Mouse (Mus musculus) left cerebral cortex, postnatal 4 days (tissue): ENCODE measurements at regions not wholly inside any gene's neighbourhood (a gene's known extent, or its start where the extent isn't known, plus 50 kb on each side); places are given as distances from the start of the nearest gene placed in this dataset.

Experiments used
- DNase-seq: peaks from one replicate; pipeline ENCODE4 v3.0.0-alpha.2; 2022
- intact Hi-C: fragments of 180-260 bp; cut with DNase I; formaldehyde crosslinking; loops from one replicate; pipeline ENCODE4 v1.15.1; 2025

DNA sequence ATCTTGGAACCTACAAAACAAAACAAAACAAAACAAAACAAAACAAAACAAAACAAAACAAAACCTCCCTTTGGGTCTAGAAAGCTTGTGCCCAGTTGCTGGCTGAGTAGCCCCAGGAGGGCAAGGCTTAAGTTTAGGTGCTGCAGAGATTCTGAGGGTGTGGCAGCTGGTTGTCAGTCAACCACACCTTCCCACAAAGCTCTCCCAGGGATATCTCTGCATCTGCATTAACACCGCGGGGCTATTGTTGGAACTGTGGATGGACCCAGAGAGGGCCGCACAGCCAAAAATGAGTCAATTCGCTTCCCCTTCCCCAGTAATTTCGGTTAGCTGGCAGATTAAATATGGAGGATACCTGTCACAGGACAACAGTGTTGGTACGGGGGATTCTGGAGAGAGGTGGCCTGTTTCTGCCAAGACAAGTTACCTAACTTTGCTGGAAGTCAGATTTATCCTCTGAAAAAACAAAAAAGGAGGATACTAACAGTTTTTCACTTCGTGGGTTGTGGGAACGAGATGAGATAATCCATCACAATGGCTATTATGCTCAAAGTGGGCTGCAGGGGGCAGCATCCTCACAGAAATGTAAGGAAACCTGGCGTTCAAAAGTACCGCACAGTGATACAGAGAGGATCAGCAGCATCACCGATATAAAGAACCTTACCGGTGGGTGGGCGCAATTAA lies 96.7 kb downstream of the 1500009L16Rik start:
- DNase-seq: peak; percentile 85
- intact Hi-C loops: loop anchor here (10.0 kb wide), 1 partner anchor 345 kb away; no protein-coding TSS in a partner anchor

DNA sequence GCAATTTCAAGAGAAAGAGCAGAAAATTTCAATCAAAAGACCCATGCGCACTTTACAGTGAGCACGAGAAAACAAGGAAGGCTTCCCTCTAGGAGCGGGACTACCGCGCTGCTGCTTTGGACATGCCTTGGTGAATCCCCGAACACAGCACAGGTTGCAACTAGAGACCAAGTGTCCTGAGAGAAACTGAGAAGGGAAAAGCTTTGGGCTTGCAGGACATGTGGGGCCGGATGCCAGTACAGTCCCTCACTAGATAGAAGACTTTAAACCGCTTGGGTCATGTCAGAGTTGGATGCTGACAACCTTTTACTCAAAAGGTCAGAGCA lies 97.2 kb downstream of the 1500009L16Rik start:
- intact Hi-C loops: loop anchor here (5.0 to 10.0 kb wide), 3 partner anchors 197 to 617 kb away; no protein-coding TSS in a partner anchor
- DNase-seq: peak; percentile 5

DNA sequence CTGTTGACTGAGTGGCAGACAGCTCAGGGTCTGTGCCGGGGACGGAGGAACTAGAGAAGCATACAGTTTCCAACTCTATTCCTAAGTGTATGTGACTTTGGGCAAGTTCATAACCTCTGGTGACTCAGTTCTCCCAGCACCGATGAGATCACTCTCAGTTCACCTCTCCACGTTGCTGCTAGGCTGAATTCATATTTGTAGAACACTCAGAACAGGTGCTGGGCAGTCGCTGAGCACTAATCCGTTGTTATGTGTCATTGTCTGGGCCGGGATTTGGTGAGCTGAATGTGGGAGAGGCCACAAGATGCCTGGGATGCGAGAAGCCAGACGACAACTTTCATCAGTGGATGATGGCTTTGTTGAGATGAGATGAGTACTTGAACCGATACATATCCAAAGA lies 98.4 kb downstream of the 1500009L16Rik start:
- intact Hi-C loops: loop anchor here (5.0 kb wide), 2 partner anchors 196 to 616 kb away; no protein-coding TSS in a partner anchor
- DNase-seq: no peak

- DNase-seq: no peak
- intact Hi-C loops: no loop called here
These were observed 103.4 kb downstream of the 1500009L16Rik start for GRCm38 (mm10) chr10:83826105-83826504.

DNA sequence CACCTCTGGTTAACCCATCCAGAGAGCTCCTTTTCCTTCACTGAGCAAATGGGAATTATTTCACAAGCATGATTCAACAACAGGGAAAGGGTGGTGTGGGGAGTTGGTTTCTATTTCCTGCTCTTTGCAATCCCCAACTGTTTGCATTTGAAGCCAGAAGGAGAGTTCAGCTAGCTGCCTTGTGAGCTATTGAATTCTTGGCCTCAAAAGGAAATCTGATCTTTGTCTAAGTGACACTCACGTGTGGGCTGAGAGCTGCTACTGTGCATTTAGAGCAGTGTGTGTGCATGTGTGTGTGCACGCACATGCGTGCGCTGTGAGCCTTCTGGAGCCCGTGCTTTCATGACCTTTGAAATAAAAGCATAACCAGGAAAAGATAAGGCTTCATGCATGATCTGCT lies 113.7 kb downstream of the 1500009L16Rik start:
- intact Hi-C loops: no loop called here
- no peak for DNase-seq

DNA sequence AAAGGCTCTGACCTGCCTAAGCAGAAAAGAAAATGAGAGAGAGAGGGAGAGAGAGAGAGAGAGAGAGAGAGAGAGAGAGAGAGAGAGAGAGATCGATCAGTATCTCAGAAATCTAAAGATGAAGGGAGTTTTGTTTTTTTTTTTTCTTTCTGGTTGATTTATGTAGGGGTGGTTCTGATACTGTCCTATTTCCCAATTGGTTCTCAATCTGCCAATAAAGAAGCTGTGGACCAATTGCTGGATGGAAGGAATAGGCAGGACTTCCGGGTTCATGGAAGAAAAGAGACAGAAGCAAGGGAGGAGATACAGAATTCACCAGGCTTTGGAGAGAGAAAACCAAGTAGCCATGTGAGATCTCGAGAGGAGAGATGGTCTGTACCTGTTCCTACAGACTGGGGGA lies 117.6 kb downstream of the 1500009L16Rik start:
- DNase-seq: no peak
- intact Hi-C loops: no loop called here

DNA sequence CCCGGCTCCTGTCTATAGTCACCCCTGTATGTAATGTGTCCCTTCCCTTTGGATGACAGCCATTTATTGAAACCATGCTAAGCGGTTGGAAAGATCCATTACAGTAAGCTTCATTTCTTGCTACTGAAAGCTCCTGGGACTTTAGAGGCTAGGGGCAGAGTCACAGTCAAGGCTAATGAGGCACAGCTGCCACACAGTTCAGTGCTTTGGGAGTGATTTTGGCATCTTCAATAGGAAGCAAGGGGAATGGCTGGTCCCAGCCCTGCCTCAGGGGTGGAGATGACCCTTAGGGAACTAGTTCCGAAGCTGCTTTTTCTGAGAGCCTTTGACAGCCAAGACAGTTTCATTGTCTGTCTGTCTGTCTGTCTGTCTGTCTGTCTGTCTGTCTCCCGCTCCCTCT lies 128.2 kb downstream of the 1500009L16Rik start:
- intact Hi-C loops: no loop called here
- peak; percentile 8 for DNase-seq

DNA sequence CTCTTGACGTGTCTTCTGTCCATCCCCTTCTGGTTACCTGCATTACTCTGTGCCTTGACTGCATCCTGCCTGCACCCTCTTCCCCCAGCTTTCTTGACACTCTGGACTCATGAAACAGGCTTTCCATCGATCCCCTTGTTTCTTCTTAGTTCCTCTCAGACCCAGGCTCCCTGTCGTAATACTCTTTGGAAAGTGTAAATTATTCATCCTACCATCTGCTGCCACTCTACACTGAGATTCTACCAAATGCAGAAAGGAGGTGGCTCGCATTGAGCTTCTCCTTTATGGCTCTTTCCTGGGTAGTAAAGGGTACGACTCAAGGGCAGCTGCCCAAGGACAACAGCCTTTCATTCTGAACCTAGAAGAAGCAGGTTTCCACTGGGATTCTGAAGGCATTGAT lies 129.5 kb downstream of the 1500009L16Rik start:
- intact Hi-C loops: no loop called here
- no peak for DNase-seq

DNA sequence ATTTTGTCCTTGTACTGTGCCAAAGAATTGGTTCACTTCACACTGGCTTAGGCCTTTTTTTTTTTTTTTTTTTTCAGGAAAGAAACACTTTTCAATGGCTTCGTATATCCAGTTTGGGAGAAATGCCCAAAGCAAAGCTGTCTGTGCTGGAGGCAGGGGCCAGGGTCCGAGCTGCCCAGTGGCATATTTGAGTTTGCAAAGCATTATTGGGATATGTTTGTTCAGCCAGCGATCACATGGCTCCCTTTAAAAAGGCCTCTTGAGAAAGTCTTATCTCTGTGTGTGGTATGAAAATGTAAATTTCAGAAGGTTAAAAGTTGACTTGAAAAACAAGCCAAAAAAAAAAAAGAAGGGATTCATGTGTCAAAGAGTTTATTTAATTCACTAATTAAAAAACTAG lies 130.1 kb downstream of the 1500009L16Rik start:
- peak; percentile 8 for DNase-seq
- intact Hi-C loops: no loop called here

GRCm38 (mm10) chr10:83857794-83858442 lies 135.3 kb downstream of the 1500009L16Rik start:
- peak; percentile 15 for DNase-seq
- intact Hi-C loops: no loop called here

- intact Hi-C loops: no loop called here
- DNase-seq: no peak
These were observed 136.0 kb downstream of the 1500009L16Rik start for GRCm38 (mm10) chr10:83858689-83859088.

- intact Hi-C loops: no loop called here
- DNase-seq: no peak
These were observed 137.0 kb downstream of the 1500009L16Rik start for GRCm38 (mm10) chr10:83859633-83860032.

GRCm38 (mm10) chr10:83861574-83862190 lies 139.0 kb downstream of the 1500009L16Rik start:
- peak; percentile 42 for DNase-seq
- intact Hi-C loops: no loop called here

DNA sequence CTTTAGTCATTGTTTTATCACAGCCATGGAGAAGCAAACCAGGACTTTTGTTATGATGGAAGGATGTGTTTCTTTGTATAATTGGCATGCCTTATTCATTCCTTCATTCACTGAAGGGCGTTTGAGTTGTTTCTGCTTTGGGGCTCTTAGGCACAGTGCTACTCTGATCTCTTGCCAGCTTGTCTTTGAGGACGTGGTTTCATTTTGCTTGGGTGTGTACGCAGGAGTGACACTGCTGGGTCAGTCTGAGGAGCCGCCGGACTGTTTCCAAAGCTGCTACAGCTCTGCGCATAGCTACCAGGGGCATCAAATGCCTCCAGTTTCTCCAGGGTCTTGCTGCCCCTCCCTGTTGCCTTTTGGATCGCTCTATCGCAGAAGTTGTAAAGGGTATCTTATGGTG lies 141.9 kb downstream of the 1500009L16Rik start:
- DNase-seq: no peak
- intact Hi-C loops: no loop called here

- DNase-seq: peak; percentile 22
- intact Hi-C loops: no loop called here
These were observed 143.3 kb downstream of the 1500009L16Rik start for GRCm38 (mm10) chr10:83865929-83866328.

DNA sequence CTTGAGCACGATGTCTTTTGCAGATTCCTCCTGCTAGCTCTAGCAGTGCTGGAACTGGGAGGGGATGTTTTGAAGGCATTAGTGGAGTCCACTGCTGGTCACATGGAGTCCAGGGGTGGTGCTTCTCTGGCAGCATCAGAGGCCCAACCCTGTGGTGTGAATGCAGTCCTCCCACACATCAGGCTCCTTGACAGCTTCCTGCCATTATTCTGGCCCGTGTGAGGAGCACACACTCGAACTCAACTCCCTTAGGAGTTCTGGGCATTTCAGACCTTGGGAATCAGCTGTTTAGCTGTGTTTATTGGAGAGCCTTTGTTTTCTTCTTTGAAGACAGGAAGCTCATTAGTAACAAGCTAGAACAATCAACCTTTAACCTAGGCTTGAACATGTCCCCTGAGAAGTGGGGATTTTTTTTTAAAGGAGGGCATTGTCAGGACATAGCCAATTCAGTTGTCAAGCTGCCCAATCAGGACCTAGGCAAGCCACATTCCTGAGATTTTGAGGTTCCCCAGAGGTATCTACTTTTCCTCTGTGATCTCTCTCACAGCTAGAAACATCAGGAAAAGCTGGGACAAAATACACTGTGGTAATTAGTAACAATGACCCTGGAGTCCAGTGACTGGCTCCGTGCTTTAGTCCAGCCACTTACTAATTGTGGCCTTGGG lies 149.2 kb downstream of the 1500009L16Rik start:
- intact Hi-C loops: no loop called here
- no peak for DNase-seq

- DNase-seq: no peak
- intact Hi-C loops: no loop called here
These were observed 156.1 kb downstream of the 1500009L16Rik start for GRCm38 (mm10) chr10:83878745-83879144.

DNA sequence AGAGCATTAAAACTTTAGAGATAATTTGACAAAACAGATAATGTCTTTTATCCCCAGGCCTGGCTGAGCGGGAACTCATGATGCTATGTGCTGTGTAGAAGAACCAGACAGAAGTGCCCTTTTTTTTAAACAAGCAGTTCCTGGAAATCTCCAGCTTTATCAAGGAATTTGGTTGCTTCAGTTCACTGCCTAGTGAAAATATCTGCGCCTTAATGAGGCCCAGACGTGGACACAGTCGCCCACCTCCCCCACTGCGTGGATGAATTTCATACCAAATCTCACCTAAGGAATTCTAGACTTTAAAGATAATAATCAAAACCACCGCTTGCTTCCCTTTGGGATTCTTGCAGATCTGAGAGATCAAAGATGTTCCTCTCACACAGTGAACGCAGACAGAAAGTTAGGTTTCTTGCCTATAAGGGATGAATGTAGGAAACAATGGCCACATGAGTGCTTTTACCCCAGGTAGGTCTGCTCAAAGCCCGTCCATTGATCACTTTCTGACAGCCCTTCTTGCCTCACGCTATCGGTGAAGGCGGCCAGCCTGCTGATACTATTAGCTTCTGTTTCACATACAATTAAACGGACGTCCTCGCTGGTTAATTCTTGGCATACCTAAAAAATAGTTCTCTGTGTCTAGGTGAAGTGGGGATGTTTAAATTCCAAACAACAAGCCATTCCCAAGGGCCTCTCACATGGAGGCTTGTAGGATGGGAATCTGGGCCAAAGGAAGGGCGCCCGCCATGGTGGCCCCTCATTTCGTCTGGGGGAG lies 159.6 kb downstream of the 1500009L16Rik start:
- DNase-seq: no peak
- intact Hi-C loops: no loop called here

GRCm38 (mm10) chr10:83882891-83883185 lies 160.2 kb downstream of the 1500009L16Rik start:
- intact Hi-C loops: no loop called here
- DNase-seq: no peak

- intact Hi-C loops: no loop called here
These were observed 161.9 kb downstream of the 1500009L16Rik start for GRCm38 (mm10) chr10:83884553-83884952.

GRCm38 (mm10) chr10:83888587-83888986 lies 165.9 kb downstream of the 1500009L16Rik start:
- no peak for DNase-seq
- intact Hi-C loops: no loop called here

More at GRCm38 (mm10) chr10:83884553-83884952, 161.9 kb downstream of the 1500009L16Rik start:
- DNase-seq: no peak
